Mouse (Mus musculus): ENCODE data around the gene Vmn1r124. TPM values are rescaled to one million over a fixed set of nuclear protein-coding genes. Genes with fewer than 3 reads are reported as not detected.

Gene Vmn1r124
- not detected for total RNA-seq (2023)

GRCm38 (mm10) chr7:21260517-21260916 is at the start of gene Vmn1r124:
Gene Vmn1r124 (minus strand): TSS chr7:21260617.

GRCm38 (mm10) chr7:21301367-21301766 is 41.0 kb upstream of the Vmn1r124 start, which contains the start of gene Vmn1r126:
Gene Vmn1r126 (minus strand): TSS chr7:21301467.

GRCm38 (mm10) chr7:21271879-21272278 is 11.5 kb upstream of the Vmn1r124 start, which contains the start of gene Vmn1r125:
Gene Vmn1r125 (plus strand): TSS chr7:21272179.

Other genes starting within 250 kb of the Vmn1r124 start
- gene Vmn1r119, start 248.2 kb downstream of the Vmn1r124 start, total RNA-seq (2023), result not detected
- not detected for gene Vmn1r120, start 206.8 kb downstream of the Vmn1r124 start, total RNA-seq (2023)
- not detected for gene Vmn1r121, start 162.1 kb downstream of the Vmn1r124 start, total RNA-seq (2023)
- gene Vmn1r122, start 126.5 kb downstream of the Vmn1r124 start, total RNA-seq (2023), result not detected
- gene Vmn1r123, start 98.4 kb downstream of the Vmn1r124 start, total RNA-seq (2023), result not detected
- gene Gm5157, start 70.2 kb downstream of the Vmn1r124 start, total RNA-seq (2023), result not detected
- gene Vmn1r125, start 11.6 kb upstream of the Vmn1r124 start, total RNA-seq (2023), result not detected
- gene Vmn1r126, start 40.9 kb upstream of the Vmn1r124 start, total RNA-seq (2023), result not detected
- not detected for gene Vmn1r127, start 59.2 kb upstream of the Vmn1r124 start, total RNA-seq (2023)
- gene Vmn1r128, start 88.8 kb upstream of the Vmn1r124 start, total RNA-seq (2023), result not detected
- not detected for gene Vmn1r129, start 100.7 kb upstream of the Vmn1r124 start, total RNA-seq (2023)
- not detected for gene Gm6882, start 172.1 kb upstream of the Vmn1r124 start, total RNA-seq (2023)

Data from neutrophil, adult 59 days (primary cell).